Mouse (Mus musculus): ENCODE results near the gene Arl3. TPM values are rescaled to one million over a fixed set of nuclear protein-coding genes. Genes with fewer than 3 reads are reported as not detected.

Arl3 gene
- total and polyA plus RNA-seq, 3 experiments, result 7.9 to 18.9 (median 12.0) TPM

DNA sequence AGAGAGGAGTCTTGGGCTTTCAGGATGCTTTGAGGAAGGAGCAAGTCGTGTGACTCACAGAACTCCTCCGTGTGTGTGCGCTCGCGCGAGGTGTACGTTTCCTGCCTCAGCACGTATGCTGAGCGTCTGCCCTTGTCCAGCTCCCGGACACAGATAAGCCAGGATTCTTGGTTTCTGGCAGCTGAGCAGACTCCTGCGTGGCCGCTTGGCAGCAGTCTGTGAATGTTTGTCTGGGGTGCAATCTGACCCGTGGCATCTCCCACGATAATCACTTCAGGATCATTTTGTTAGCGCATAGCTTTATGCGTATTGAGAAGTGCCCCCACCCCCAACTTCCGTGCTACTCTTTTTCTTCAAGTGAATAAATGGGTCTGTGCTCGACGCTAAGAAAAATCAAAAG, 46.0 kb upstream of the Arl3 start:
- peaks cover 99% of the 10 kb centered on the region for H3K36me3 ChIP-seq (replicated peaks)
- H3K4me1 ChIP-seq (ENCODE audit: insufficient read depth, low read depth, low read length), result peaks cover 11% of the 10 kb centered on the region; the same call in 1 of the 2 replicates
- no peak for ATAC-seq (ENCODE audit: extremely low read depth, insufficient number of reproducible peaks, low FRiP score, poor library complexity, severe bottlenecking)
- TF ChIP-seq CTCF (IDR thresholded peaks at IDR 0.05; ENCODE audit: low read depth, low read length) (no peak), POLR2AphosphoS5 (IDR thresholded peaks at IDR 0.05; ENCODE audit: insufficient replicate concordance, low read depth, low read length) (no peak), TAL1 (conservative IDR thresholded peaks at IDR 0.05; ENCODE audit: low read depth, low read length) (no peak), GATA1 (IDR thresholded peaks at IDR 0.05; ENCODE audit: borderline replicate concordance, low read length) (no peak), GATA2 (IDR thresholded peaks at IDR 0.05; ENCODE audit: borderline replicate concordance, low read depth, low read length) (no peak)
- H3K27me3 ChIP-seq (ENCODE audit: insufficient read depth, low read length), result peaks cover 2% of the 10 kb centered on the region; the same call in 1 of the 2 replicates
- no peak overlapping the region for H3K4me3 ChIP-seq (ENCODE audit: low read depth, low read length)
- no peak for DNase-seq (ENCODE audit: low spot score)
- no peaks in the 10 kb centered on the region for H3K9me3 ChIP-seq (replicated peaks)

DNA sequence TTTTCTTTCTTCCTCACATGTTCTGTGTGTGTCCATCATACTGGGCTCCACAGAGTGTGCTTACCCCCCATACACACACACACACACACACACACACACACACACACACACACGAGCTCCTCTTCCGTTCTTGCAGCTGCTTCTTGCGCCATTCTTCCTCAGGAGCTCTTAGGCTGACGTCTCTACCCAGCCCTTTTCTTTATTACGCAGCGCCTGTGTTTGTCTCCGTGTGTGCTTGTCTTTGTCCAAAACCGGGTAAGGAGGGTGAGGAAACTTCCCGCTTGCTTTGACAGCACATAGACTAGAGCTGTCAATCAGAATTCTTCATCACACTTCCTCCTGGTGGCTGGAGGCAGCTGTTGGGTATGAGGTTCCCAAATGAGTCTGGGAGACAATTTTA, 45.3 kb upstream of the Arl3 start:
- ATAC-seq (ENCODE audit: extremely low read depth, insufficient number of reproducible peaks, low FRiP score, poor library complexity, severe bottlenecking), result no peak
- H3K4me1 ChIP-seq (ENCODE audit: insufficient read depth, low read depth, low read length), result peaks cover 15% of the 10 kb centered on the region
- DNase-seq (ENCODE audit: low spot score), result no peak

DNA sequence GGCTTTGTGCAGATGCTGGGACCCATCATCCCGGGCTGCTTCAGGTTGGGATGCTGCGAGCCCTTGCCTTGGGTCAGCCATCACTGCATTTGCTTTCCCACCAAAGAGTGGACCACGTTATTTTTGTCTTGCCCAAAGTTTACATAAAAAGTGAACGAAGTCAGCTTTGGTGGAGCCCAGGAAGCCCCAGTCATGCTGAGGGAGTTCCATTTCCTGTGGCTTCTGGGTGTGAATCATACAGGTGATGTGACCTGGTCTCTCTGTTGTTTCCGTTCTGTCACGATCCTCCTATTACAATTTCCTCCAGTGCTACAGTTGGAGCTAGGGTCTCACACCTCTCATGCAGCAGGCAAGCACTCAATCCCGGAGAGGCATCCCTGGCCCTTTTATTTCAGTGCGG, 44.4 kb upstream of the Arl3 start:
- Histone ChIP-seq H3K27me3 (ENCODE audit: insufficient read depth, low read length) (peaks cover 2% of the 10 kb centered on the region; the same call in 1 of the 2 replicates), H3K4me3 (ENCODE audit: low read depth, low read length) (no peak overlapping the region), H3K9me3 (replicated peaks) (no peaks in the 10 kb centered on the region), H3K36me3 (replicated peaks) (peaks cover 100% of the 10 kb centered on the region), H3K4me1 (ENCODE audit: insufficient read depth, low read depth, low read length) (peaks cover 15% of the 10 kb centered on the region)
- ATAC-seq (ENCODE audit: extremely low read depth, insufficient number of reproducible peaks, low FRiP score, poor library complexity, severe bottlenecking), result no peak
- TF ChIP-seq GATA1 (IDR thresholded peaks at IDR 0.05; ENCODE audit: borderline replicate concordance, low read length) (no peak), TAL1 (conservative IDR thresholded peaks at IDR 0.05; ENCODE audit: low read depth, low read length) (no peak), CTCF (IDR thresholded peaks at IDR 0.05; ENCODE audit: low read depth, low read length) (no peak), POLR2AphosphoS5 (IDR thresholded peaks at IDR 0.05; ENCODE audit: insufficient replicate concordance, low read depth, low read length) (no peak), GATA2 (IDR thresholded peaks at IDR 0.05; ENCODE audit: borderline replicate concordance, low read depth, low read length) (no peak)
- no peak for DNase-seq (ENCODE audit: low spot score)

More for the DNA sequence above, 45.3 kb upstream of the Arl3 start:
- no peak for TF ChIP-seq GATA1 (IDR thresholded peaks at IDR 0.05; ENCODE audit: borderline replicate concordance, low read length)
- no peak for TF ChIP-seq CTCF (IDR thresholded peaks at IDR 0.05; ENCODE audit: low read depth, low read length)
- TF ChIP-seq POLR2AphosphoS5 (IDR thresholded peaks at IDR 0.05; ENCODE audit: insufficient replicate concordance, low read depth, low read length), result no peak
- no peak for TF ChIP-seq TAL1 (conservative IDR thresholded peaks at IDR 0.05; ENCODE audit: low read depth, low read length)
- TF ChIP-seq GATA2 (IDR thresholded peaks at IDR 0.05; ENCODE audit: borderline replicate concordance, low read depth, low read length), result no peak
- Histone ChIP-seq H3K4me3 (ENCODE audit: low read depth, low read length) (no peak overlapping the region), H3K9me3 (replicated peaks) (no peaks in the 10 kb centered on the region), H3K27me3 (ENCODE audit: insufficient read depth, low read length) (peaks cover 2% of the 10 kb centered on the region; the same call in 1 of the 2 replicates), H3K36me3 (replicated peaks) (peaks cover 99% of the 10 kb centered on the region)

DNA sequence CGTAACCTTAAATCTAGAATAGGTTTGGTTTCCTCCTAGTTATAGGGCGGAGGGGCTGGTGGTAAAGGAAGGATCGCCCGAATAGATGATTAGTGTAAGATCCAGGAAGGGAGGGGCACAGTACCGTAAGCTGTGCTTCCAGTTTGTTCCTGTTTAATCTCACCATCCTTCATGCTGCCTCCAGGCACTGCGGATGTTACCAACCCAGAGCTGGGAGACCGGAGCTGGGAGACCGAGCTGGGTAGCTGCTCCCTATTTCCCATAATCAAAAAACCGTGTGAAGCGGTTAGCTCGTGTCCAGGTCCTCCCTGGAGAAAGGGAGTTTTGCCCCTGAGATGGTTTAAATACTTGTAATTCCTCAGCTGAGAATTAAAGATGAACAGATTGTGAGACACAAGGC, 43.4 kb upstream of the Arl3 start:
- no peak for DNase-seq (ENCODE audit: low spot score)
- H3K9me3 ChIP-seq (replicated peaks), result no peaks in the 10 kb centered on the region
- peaks cover 97% of the 10 kb centered on the region for H3K36me3 ChIP-seq (replicated peaks)
- H3K4me3 ChIP-seq (ENCODE audit: low read depth, low read length), result no peak overlapping the region
- peaks cover 15% of the 10 kb centered on the region for H3K4me1 ChIP-seq (ENCODE audit: insufficient read depth, low read depth, low read length)
- peaks cover 2% of the 10 kb centered on the region; the same call in 1 of the 2 replicates for H3K27me3 ChIP-seq (ENCODE audit: insufficient read depth, low read length)
- TF ChIP-seq POLR2AphosphoS5 (IDR thresholded peaks at IDR 0.05; ENCODE audit: insufficient replicate concordance, low read depth, low read length), result no peak
- TF ChIP-seq CTCF (IDR thresholded peaks at IDR 0.05; ENCODE audit: low read depth, low read length), result no peak
- TF ChIP-seq GATA2 (IDR thresholded peaks at IDR 0.05; ENCODE audit: borderline replicate concordance, low read depth, low read length), result no peak
- no peak for TF ChIP-seq GATA1 (IDR thresholded peaks at IDR 0.05; ENCODE audit: borderline replicate concordance, low read length)
- no peak for TF ChIP-seq TAL1 (conservative IDR thresholded peaks at IDR 0.05; ENCODE audit: low read depth, low read length)
- ATAC-seq (ENCODE audit: extremely low read depth, insufficient number of reproducible peaks, low FRiP score, poor library complexity, severe bottlenecking), result no peak

DNA sequence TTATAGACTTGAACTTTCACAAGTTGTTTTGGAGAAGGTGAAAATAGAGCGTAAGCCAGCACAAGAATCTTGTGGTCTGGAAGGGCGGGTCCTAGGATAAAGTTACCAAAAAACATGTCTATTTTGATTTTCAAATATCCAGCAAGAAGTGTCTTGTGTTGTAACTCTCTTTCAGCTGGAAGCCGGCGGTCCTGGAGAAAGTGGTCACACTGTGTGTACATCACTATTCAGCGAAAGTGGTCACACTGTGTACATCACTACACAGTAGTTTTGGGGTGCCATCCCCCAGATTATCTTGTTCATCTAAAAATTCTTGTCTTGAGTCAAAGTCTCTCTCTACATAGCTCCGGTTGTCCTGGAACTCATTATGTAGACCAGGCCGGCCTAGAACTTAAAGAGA, 35.2 kb upstream of the Arl3 start:
- Histone ChIP-seq H3K4me1 (ENCODE audit: insufficient read depth, low read depth, low read length) (peaks cover 9% of the 10 kb centered on the region), H3K27me3 (ENCODE audit: insufficient read depth, low read length) (no peaks in the 10 kb centered on the region), H3K9me3 (replicated peaks) (no peaks in the 10 kb centered on the region), H3K4me3 (ENCODE audit: low read depth, low read length) (no peak overlapping the region), H3K36me3 (replicated peaks) (peaks cover 87% of the 10 kb centered on the region)
- DNase-seq (ENCODE audit: low spot score) (no peak), ATAC-seq (ENCODE audit: extremely low read depth, insufficient number of reproducible peaks, low FRiP score, poor library complexity, severe bottlenecking) (no peak)
- TF ChIP-seq TAL1 (conservative IDR thresholded peaks at IDR 0.05; ENCODE audit: low read depth, low read length) (no peak), POLR2AphosphoS5 (IDR thresholded peaks at IDR 0.05; ENCODE audit: insufficient replicate concordance, low read depth, low read length) (no peak), CTCF (IDR thresholded peaks at IDR 0.05; ENCODE audit: low read depth, low read length) (no peak), GATA1 (IDR thresholded peaks at IDR 0.05; ENCODE audit: borderline replicate concordance, low read length) (no peak), GATA2 (IDR thresholded peaks at IDR 0.05; ENCODE audit: borderline replicate concordance, low read depth, low read length) (no peak)

DNA sequence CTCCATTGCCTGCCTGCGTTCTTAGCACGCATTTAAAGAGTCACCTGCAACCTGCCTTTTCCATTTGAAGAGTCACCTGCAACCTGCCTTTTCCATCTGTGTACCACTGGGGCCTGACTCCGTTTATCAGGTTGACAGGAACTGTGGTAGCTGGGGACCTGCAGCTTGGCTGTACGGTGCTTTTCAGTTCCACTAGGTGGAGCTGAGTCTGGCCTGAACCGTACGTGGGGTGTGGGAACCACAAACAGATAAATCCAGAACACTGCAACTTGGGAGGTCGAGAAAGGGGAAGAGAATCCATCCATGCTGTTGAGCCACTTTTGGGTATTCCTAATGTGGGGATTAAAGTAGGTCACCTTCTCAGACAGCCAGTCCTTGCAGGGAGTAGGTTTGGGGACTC, 34.4 kb upstream of the Arl3 start:
- no peaks in the 10 kb centered on the region for H3K27me3 ChIP-seq (ENCODE audit: insufficient read depth, low read length)
- TF ChIP-seq CTCF (IDR thresholded peaks at IDR 0.05; ENCODE audit: low read depth, low read length) (no peak), POLR2AphosphoS5 (IDR thresholded peaks at IDR 0.05; ENCODE audit: insufficient replicate concordance, low read depth, low read length) (no peak), GATA1 (IDR thresholded peaks at IDR 0.05; ENCODE audit: borderline replicate concordance, low read length) (no peak), GATA2 (IDR thresholded peaks at IDR 0.05; ENCODE audit: borderline replicate concordance, low read depth, low read length) (no peak), TAL1 (conservative IDR thresholded peaks at IDR 0.05; ENCODE audit: low read depth, low read length) (no peak)
- H3K36me3 ChIP-seq (replicated peaks), result peaks cover 86% of the 10 kb centered on the region
- ATAC-seq (ENCODE audit: extremely low read depth, insufficient number of reproducible peaks, low FRiP score, poor library complexity, severe bottlenecking) (no peak), DNase-seq (ENCODE audit: low spot score) (no peak)
- H3K4me1 ChIP-seq (ENCODE audit: insufficient read depth, low read depth, low read length), result peaks cover 14% of the 10 kb centered on the region
- no peaks in the 10 kb centered on the region for H3K9me3 ChIP-seq (replicated peaks)
- H3K4me3 ChIP-seq (ENCODE audit: low read depth, low read length), result no peak overlapping the region
